1 mouse cellular context compared by ENCODE assay signal in genomic region chr10:66951231-66951822, GRCm38 (mm10).
TF ChIP-seq lines count a peak whose summit lies in the region.

No protein-coding gene starts in this region.

TF ChIP-seq in CH12.LX, 34 proteins besides CTCF, POLR2A, EP300 and RAD21 (continued from another document):
- TF ChIP-seq MAFK (IDR thresholded peaks at IDR 0.05; ENCODE audit: insufficient replicate concordance, low read length): 0 out of 2 replicates have a peak, but pooled peaks have one; percentile 25
- peak; percentile 30; the same call in 1 of the 2 replicates for TF ChIP-seq MEF2A (IDR thresholded peaks at IDR 0.05; ENCODE audit: borderline replicate concordance, low read depth, low read length)
